In the genomic region with DNA sequence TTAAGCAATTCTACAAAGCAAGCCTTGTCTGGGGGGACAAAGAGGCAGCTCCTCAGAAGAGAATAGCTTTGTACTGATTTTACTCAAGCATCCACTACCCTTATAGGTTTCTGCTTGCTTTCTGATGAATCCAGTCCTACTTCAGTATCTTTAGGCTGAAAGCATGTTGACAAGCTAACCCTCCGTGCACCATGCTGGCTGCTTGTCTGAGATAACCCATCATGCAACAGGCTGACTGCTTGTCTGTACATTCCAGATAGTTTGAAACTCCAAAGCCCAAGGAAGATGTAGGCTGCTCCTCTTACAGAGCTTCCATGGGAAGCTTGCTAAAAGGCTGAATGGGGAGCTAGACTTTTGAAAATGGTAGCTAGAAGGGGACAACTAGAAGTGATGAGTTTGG, we compare ENCODE assay signal across 27 mouse cellular contexts. TPM values are rescaled to one million over a fixed set of nuclear protein-coding genes. Genes with fewer than 3 reads are reported as not detected.
DNase-seq lines count a peak whose midpoint lies in the region; ATAC-seq and TF ChIP-seq lines count a peak whose summit lies in the region.
"Had no signal": no experiment of that assay in that cellular context is flagged by ENCODE, and none has a peak within 500 bp of the region (broad histone marks: within the 10 kb centered on the region; RNA-seq: fewer than 3 reads in every experiment).

No protein-coding gene starts in this region.

- H3K4me2 ChIP-seq in liver, embryonic 12.5 days = no peak overlapping the region
- no peak overlapping the region for H3K4me2 ChIP-seq in midbrain, embryonic 11.5 days
- H3K4me2 ChIP-seq: embryonic facial prominence, embryonic 12.5 days; forebrain, embryonic 13.5 days; forebrain, embryonic 15.5 days had no signal

- TF ChIP-seq POLR2A in cerebellum, adult 2 months (IDR thresholded peaks at IDR 0.05; ENCODE audit: borderline replicate concordance, insufficient read depth, low read length) = no peak

- no peaks in the 10 kb centered on the region for H3K27me3 ChIP-seq in cerebellum, adult 2 months (ENCODE audit: control insufficient read depth, insufficient read depth, low read length)
- H3K27me3 ChIP-seq in liver, embryonic 12.5 days (replicated peaks) = no peaks in the 10 kb centered on the region
- no peaks in the 10 kb centered on the region for H3K27me3 ChIP-seq in midbrain, embryonic 11.5 days (ENCODE audit: control insufficient read depth, insufficient read depth, low read length)
- H3K27me3 ChIP-seq: CH12.LX; embryonic facial prominence, embryonic 12.5 days; forebrain, embryonic 13.5 days; forebrain, embryonic 15.5 days had no signal

- no peak overlapping the region for H3K4me3 ChIP-seq in cerebellum, adult 2 months (replicated peaks; ENCODE audit: insufficient read depth, low read depth, low read length)
- H3K4me3 ChIP-seq in liver, embryonic 12.5 days = no peak overlapping the region
- H3K4me3 ChIP-seq in midbrain, embryonic 11.5 days (ENCODE audit: low read depth, low read length) = no peak overlapping the region
- H3K4me3 ChIP-seq: embryonic facial prominence, embryonic 10.5 days; embryonic facial prominence, embryonic 12.5 days; forebrain, embryonic 13.5 days; forebrain, embryonic 15.5 days had no signal

- ATAC-seq in liver, embryonic 12.5 days = peak; percentile 57
- ATAC-seq in megakaryocyte-erythroid progenitor cell, adult 5-6 weeks (replicated peaks; ENCODE audit: low FRiP score, low TSS enrichment, poor library complexity, severe bottlenecking) = peak; percentile 58; the same call in 1 of the 2 replicates
- ATAC-seq in midbrain, embryonic 11.5 days (ENCODE audit: low FRiP score) = no peak
- ATAC-seq: activated CD4-positive, CD25-positive, alpha-beta regulatory T cell, adult 4 months; CD4-positive, CD25-positive, alpha-beta regulatory T cell, adult 4 months; forebrain, embryonic 13.5 days; forebrain, embryonic 15.5 days; Patski had no signal

- H3K9ac ChIP-seq in liver, embryonic 12.5 days = no peak overlapping the region
- H3K9ac ChIP-seq in midbrain, embryonic 11.5 days (ENCODE audit: low read length) = no peak overlapping the region
- H3K9ac ChIP-seq: embryonic facial prominence, embryonic 12.5 days; forebrain, embryonic 13.5 days; forebrain, embryonic 15.5 days had no signal

- no peaks in the 10 kb centered on the region for H3K9me3 ChIP-seq in liver, embryonic 12.5 days (replicated peaks)
- no peaks in the 10 kb centered on the region for H3K9me3 ChIP-seq in midbrain, embryonic 11.5 days (ENCODE audit: control insufficient read depth, low read length)
- H3K9me3 ChIP-seq: embryonic facial prominence, embryonic 10.5 days; embryonic facial prominence, embryonic 12.5 days; forebrain, embryonic 13.5 days; forebrain, embryonic 15.5 days; G1E had no signal

- H3K4me1 ChIP-seq in cerebellum, adult 2 months (ENCODE audit: control insufficient read depth, insufficient read depth, low read length) = peaks cover 23% of the 10 kb centered on the region; the same call in 1 of the 2 replicates
- no peaks in the 10 kb centered on the region for H3K4me1 ChIP-seq in liver, embryonic 12.5 days
- H3K4me1 ChIP-seq in midbrain, embryonic 11.5 days (ENCODE audit: control insufficient read depth, insufficient read depth, low read length) = no peaks in the 10 kb centered on the region
- H3K4me1 ChIP-seq: embryonic facial prominence, embryonic 10.5 days; embryonic facial prominence, embryonic 12.5 days; forebrain, embryonic 13.5 days had no signal

- no peaks in the 10 kb centered on the region for H3K36me3 ChIP-seq in liver, embryonic 12.5 days
- H3K36me3 ChIP-seq in midbrain, embryonic 11.5 days (ENCODE audit: control insufficient read depth, insufficient read depth, low read length) = no peaks in the 10 kb centered on the region
- H3K36me3 ChIP-seq: embryonic facial prominence, embryonic 10.5 days; embryonic facial prominence, embryonic 12.5 days; forebrain, embryonic 15.5 days; G1E had no signal

- TF ChIP-seq CTCF in cerebellum, adult 2 months (IDR thresholded peaks at IDR 0.05; ENCODE audit: borderline replicate concordance, insufficient read depth, low read depth, low read length) = no peak

- 81% methylated on average over 1 of the region's 1 CpGs for WGBS in cerebellum, adult 2 months
- WGBS in liver, embryonic 12.5 days (ENCODE audit: insufficient replicate concordance) = 26% methylated on average over 1 of the region's 1 CpGs
- WGBS in midbrain, embryonic 11.5 days = 75% methylated on average over 1 of the region's 1 CpGs

- H3K27ac ChIP-seq in cerebellum, adult 2 months (ENCODE audit: insufficient read depth, low read length) = 0 out of 2 replicates have a peak overlapping the region, but pooled peaks have one; percentile 24
- H3K27ac ChIP-seq in liver, embryonic 12.5 days = no peak overlapping the region
- no peak overlapping the region for H3K27ac ChIP-seq in midbrain, embryonic 11.5 days (ENCODE audit: low read depth, low read length)
- H3K27ac ChIP-seq: embryonic facial prominence, embryonic 10.5 days; embryonic facial prominence, embryonic 12.5 days; forebrain, embryonic 13.5 days; forebrain, embryonic 15.5 days had no signal

- DNase-seq in cerebellum, adult 2 months = no peak
- DNase-seq in cerebellum, postnatal 4 days (ENCODE audit: low spot score in 2 of 2) = no peak
- no peak for DNase-seq in liver
- no peak for DNase-seq in thymus, postnatal 4 days
- no peak for DNase-seq in midbrain, embryonic 11.5 days (ENCODE audit: low spot score, missing footprints)
- DNase-seq: adrenal gland, adult 8-10 months; adrenal gland, postnatal 14 days; adrenal gland, postnatal 36 days; B cell, adult 2 months; cerebellum, adult 11-12 months; cerebellum, adult 8-10 months; cerebellum, adult 9-11 months; cerebellum, postnatal 14 days; cerebellum, postnatal 36 days had no signal

RNA-seq across cellular contexts. Expression of a gene that starts 1.7 kb away (rescaled TPM):
- 0.11 and 0.44 TPM in 2 replicates for polyA plus RNA-seq in cerebellum, adult 2 months (2012; rRNA removed)
- not detected in 2 replicates for polyA plus RNA-seq in liver, embryonic 12.5 days (2016; fragmentation: Nextera tagmentation; extraction: Ambion mirVana)
- total RNA-seq in megakaryocyte-erythroid progenitor cell, adult 5-6 weeks (2014; fragmentation: Nextera tagmentation) = not detected in 2 replicates
- total RNA-seq in megakaryocyte-erythroid progenitor cell, adult 5-6 weeks (2017) = not detected in 2 replicates
- polyA plus RNA-seq in midbrain, embryonic 11.5 days (2014; fragmentation: Nextera tagmentation; extraction: Ambion mirVana) = not detected in 2 replicates
- total RNA-seq: adrenal gland, adult 18-20 months; adrenal gland, adult 8-10 months; adrenal gland, postnatal 14 days; adrenal gland, postnatal 36 days; CH12.LX had no signal
- polyA plus RNA-seq: activated CD4-positive, CD25-positive, alpha-beta regulatory T cell, adult 4 months; CD4-positive, CD25-positive, alpha-beta regulatory T cell, adult 4 months; embryonic facial prominence, embryonic 10.5 days; embryonic facial prominence, embryonic 12.5 days; forebrain, embryonic 11.5 days; G1E; Patski had no signal
